Mouse (Mus musculus): ENCODE measurements around the gene Thnsl2. TPM values are rescaled to one million over a fixed set of nuclear protein-coding genes. Genes with fewer than 3 reads are reported as not detected.

Gene Thnsl2
- polyA plus RNA-seq (2012), result not detected in 2 replicates

DNA sequence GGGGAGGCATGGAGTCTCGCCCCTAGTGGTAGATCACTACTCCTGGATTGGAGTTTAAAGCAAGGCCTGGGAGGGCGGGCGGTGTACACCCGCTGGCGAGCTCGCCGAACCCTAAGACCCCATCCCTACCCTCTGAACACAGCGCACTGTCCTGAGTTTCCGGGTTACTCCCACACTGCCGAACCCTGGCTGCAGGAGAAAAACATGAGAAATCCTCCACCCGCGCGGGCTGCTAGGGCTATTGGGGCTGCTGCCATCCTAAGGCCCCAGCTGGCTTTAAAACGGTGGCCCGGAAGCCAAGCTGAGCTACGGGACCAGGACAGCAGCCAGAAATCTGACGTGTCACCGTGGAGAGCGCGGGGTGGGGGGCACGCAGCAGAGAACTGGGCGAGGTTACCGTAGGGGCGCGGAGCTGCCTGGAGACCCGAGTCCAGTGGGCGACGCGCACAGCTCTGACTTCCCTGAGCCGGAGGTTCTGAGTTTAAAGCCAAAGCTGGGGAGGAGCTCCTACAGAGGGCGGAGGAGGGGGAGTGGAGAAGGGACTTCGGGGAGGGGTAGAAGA, at the start of gene Thnsl2:
Thnsl2 (minus strand) TSS at position 546 of the 562 bp plus-strand sequence.
- no peak for TF ChIP-seq GATA1 (IDR thresholded peaks at IDR 0.05; ENCODE audit: low read length)

DNA sequence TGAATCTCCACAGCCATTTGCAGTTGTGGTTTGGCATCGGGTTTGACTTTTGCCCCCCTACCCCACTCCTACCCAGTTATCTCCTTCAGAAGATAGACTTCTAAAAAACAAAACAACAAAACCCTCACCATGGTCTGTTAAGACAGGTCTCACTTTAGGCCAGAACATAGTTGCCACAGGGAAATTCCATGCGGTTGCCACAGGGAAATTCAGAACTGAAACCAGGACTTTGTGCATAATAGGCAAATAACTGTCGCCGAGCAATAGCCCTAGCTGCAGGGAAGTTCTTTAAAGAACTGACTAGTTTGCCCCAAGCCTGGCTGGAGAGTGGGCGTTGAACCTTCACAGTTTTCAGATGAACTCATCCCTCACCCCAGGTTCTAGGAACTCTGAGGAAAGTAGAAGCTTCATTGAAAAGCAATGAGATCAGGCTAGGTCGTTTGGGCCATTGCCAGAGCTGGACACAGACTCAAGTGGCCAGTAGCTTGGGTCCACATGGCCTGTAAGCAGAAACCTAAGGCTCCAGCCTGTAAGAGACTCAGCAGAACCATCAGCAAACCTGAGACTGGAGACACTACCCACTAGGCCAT, 49.0 kb upstream of the Thnsl2 start:
- TF ChIP-seq GATA1 (IDR thresholded peaks at IDR 0.05; ENCODE audit: low read length), result no peak

DNA sequence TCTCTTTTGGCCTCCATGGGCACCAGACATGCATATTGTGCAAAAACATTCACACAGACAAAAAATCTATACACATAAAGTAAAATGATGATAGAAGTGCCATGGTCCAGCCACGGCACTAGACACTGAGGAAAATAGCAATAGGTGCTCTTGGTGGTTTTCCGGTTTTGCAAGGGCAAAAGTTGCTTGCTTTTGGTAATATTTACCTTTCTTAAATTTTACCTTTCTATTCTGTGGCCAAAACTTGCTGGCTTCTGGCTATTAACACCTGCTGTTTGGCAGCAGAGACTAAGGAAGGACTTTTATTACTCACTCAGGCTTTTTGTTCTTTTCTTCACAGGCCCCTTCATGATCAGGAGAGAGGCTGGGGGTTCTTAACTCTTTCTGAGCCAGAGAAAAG, 46.3 kb upstream of the Thnsl2 start:
- TF ChIP-seq GATA1 (IDR thresholded peaks at IDR 0.05; ENCODE audit: low read length), result no peak

DNA sequence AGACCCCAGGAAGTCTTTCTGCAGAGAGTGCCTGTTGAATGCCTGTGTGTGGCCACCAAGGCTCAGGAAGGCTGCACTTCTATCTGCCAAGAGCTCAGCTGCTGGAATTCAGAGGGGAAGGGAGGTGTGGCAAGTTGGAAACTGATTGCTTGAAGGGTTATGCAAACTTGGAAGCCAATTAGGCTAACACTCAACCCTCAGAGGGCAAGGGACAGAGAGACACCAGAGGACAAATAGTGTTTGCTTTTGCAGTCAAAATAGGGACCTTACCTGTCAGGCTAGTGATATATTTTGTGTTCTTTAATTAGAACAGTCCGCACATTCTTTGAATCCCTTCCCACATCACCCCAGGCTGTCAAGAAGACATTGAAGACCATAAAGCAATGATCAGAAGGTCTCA, 45.3 kb upstream of the Thnsl2 start:
- TF ChIP-seq GATA1 (IDR thresholded peaks at IDR 0.05; ENCODE audit: low read length), result no peak

DNA sequence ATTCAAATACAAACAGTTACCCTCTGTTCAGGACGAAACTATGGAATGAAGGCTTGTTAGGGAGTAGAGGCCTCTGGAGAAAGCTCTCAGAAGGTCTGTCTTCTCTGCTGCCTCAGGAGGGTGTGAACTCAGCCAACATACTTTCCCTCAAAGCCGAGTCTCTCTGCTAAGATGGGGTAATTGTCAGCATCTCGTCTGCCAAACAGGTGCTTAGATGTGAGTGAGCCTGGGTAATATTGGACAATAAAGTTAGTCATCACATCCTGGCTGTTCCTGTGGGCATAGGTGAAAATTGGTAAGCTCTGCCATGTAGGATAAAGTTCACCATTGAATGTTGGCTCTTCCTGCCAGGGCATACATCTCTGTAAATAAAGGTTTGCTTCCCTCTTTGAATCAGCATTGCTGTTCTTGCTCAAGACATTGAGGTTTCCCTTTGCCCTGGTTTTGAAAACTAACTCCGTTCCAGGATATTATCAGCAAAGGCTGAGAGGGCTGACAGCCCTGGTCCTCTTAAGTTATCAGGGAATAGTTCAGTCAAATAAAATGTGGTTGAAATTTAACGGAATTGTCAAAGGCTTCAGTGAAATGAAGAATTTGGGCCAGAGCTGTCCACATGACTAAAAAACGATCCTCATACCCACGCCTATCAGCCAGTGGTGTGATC, 40.8 kb upstream of the Thnsl2 start:
- TF ChIP-seq GATA1 (IDR thresholded peaks at IDR 0.05; ENCODE audit: low read length), result no peak

DNA sequence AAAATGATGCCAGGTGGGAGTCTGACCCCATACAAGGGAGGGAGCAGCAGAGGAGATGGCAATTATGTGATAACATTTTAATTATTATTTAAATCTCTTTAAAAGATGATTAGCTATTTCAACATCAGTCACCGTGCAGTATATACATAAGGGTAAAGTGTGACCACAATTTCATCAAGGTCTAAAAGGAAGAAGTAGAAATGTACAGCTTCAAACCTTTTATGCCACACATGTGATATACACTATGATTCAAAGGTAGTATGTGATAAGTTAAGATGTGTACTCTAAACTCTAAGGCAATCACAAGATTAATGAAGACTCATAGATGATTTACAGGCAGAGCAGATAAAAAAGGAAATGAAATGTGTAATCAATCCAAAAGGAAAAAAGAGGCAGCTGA, 36.4 kb upstream of the Thnsl2 start:
- no peak for TF ChIP-seq GATA1 (IDR thresholded peaks at IDR 0.05; ENCODE audit: low read length)

DNA sequence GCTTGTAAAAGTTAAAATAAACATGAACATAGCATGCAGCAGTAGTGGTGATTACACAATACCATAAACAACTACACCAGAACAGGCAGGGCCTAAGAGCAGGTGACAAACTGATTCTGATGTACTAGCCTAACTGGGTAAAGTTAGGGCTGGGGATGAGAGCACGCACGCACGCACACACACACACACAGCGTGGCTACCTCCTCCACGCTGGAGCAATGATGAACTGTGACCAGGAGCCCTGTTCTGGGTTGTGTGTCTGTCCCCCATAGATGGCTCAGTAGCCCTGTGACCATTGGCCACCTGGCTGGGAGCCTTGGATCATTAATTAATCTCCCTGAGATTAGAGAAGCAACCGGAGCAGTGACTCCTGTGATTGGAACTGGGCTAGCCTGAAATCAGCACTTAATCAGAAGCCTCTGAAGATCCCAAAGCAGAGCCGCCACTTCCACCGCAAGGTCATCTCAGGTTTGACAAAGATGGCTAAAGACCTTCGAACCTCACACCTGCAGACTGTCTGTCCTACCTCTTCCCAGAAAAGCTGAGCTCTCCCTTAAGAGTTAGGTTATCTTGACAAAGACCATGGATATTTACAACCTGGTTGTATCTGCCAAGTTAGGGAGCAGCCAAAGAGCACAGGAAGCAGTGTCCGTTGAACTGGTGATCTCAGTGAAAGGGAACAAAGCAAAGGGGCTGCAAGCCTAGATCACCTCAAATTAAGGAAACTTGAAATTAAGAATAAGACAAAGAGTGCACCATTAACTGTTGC, 28.8 kb upstream of the Thnsl2 start:
- TF ChIP-seq GATA1 (IDR thresholded peaks at IDR 0.05; ENCODE audit: low read length), result no peak

DNA sequence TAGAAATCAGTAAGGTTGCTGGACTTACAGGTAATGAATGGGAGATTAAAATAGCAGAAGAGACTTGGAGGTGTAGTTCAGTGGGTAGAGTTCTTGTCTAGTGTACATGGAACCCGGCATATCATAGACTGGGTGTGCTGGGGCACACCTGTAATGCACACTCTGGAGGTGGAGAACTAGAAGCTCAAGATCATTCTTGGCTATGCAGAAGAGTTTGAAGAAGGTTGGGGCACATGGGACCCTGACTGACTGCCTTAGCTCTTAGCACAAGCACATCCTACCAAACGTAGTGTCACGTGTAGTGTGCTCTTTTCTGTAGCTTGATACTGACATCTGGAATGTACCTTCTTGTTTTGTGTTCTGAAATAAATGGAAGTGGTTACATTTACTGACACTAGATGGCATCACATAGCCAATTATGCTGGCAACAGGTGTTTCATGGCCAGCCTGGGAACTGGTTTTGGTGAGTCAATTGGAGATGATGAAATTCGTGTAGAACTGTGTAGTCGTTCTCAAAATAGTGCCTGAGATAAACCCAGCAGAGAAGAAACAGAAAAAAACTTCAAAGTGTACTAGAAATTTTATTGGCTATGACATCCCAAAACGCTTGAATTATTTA, 22.4 kb upstream of the Thnsl2 start:
- no peak for TF ChIP-seq GATA1 (IDR thresholded peaks at IDR 0.05; ENCODE audit: low read length)

DNA sequence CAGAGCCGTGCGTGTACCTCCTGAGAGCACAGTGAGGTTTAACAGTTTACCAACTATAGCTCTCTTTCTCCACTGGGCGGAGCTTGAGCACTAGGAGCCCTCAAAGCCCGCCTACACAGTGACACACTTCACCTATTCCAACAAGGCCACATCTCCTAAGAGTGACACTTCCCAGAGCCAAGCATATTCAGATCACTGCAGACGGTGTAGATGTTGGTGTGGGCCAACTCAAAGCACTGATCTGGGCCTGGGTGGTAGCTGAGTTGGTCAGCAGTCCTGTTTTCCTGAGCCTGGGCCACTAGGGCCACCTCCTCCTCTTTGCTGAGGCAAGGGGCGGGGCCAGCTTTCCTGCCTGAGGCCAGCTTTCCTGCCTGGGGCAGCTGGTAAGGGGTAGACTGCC, 20.2 kb upstream of the Thnsl2 start:
- TF ChIP-seq GATA1 (IDR thresholded peaks at IDR 0.05; ENCODE audit: low read length), result no peak

DNA sequence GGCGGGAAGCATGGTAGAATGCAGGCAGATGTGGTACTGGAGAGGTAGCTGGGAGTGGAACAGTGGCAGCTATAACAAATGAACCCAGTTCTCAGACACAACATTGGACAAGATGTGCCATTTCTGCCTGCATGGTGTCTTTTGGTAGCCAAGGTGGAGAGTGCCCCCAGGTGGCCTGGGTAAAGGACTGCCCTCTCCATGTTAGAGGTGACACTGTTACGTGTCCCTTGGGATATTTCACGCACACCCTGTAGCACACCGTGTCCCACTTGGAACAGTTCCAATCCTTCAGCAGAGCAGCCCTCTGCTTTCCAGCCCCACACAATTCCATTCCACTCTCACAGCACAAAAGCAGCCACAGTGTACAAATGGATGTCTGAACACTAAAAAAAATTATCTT, 18.0 kb upstream of the Thnsl2 start:
- no peak for TF ChIP-seq GATA1 (IDR thresholded peaks at IDR 0.05; ENCODE audit: low read length)

DNA sequence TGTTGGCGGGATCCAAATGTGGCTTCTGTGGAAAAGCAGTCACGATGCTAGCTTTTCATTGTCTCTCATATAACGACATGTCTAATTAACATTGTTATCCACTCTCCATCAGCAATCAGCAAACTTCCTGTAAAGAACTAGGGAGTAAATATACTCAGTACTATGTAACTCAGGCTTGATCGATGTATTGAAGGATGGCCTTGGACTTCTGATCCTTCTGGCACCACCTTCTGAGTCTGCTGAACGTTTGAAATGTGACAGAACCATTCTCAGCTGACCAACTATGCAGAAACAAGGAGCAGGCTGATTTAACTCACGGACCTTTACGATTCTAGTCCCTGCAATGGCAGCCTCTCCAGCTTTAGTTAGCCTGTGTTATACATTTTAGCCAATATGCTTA, 17.1 kb upstream of the Thnsl2 start:
- TF ChIP-seq GATA1 (IDR thresholded peaks at IDR 0.05; ENCODE audit: low read length), result no peak

DNA sequence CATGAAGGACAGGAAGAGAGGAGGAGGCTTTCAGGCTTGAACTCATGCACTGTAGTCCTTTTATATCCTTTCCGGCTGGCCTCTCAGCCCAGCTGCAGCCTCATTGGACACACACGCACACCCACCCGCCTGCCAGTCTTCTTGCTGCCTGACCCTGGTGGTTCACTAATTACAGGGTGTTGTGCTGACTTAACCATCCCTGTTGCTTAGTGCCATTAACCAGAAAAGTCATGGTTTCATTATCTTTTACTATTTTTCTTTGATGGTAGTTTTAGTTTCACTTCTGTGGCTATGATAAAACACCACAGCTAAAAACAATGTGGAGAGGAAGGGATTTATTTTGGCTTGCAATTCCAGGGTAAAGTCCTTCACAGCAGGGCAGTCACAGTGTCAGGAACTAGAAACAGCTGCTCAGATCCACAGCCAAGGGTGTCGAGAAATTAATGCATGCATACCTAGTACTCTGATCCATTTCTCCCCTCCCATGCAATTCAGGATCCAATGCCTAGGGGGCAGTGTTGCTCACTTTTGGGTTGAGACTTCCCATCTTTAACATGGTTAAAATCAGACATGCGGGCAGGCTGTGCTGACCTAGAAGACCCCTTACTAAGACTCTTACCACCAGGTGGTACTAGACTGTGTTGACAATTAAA, 12.6 kb upstream of the Thnsl2 start:
- no peak for TF ChIP-seq GATA1 (IDR thresholded peaks at IDR 0.05; ENCODE audit: low read length)

DNA sequence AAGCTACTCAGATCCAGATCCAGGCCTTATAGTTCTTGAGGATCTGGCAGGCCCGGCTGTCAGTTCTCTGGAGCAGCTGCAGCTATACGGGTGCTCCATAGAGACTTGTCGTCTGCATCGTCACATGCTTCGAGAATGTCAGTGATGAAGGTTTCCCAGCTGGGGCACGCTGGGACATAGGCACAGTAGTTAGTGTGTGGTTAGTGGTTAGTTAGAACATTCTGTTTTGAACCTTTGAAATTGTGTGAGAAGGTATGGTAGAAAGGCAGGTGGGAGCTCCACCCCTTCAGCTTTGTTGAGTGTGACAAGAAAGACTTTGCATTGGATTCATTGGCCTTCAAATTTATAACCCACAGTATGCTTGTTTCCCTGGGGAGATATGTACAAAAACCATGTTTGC, 10.6 kb upstream of the Thnsl2 start:
- no peak for TF ChIP-seq GATA1 (IDR thresholded peaks at IDR 0.05; ENCODE audit: low read length)

DNA sequence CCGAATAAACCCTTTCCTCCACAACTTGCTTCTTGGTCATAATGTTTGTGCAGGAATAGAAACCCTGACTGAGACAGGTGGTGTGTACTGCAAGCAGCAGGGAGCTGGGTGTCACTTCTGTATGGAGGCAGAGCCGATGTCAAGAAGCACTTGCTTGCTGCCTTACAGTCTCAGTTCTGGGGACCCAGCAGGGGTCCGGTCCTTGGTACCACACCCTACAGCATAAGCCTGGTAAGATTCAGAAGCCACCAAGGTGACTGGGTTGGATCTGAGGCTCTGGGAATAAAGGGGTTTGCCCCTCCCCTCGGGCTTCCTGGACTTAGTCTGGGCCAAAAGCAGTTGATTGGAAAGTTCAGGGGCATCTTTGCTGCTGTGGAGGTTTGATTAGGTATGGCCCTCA, 9.2 kb upstream of the Thnsl2 start:
- TF ChIP-seq GATA1 (IDR thresholded peaks at IDR 0.05; ENCODE audit: low read length), result no peak

DNA sequence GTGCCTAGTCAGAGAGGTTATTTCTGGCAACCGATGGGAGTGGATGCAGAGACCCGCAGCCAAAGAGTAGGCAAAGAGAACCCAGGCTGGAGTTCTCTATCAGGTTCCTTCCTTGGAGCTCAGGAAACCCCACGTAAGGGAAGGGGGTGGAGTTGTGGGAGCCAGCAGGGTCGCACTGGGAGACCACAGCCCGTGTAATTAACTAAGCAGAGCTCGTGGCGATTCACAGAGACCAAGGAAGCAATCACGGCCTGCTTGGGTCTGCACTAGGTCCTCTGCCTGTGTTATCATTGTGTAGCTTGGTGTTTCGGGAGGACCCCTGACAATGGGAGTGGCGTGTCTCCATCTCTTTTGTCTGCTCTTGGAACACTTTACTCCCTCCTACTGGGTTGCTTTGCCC, 6.9 kb upstream of the Thnsl2 start:
- TF ChIP-seq GATA1 (IDR thresholded peaks at IDR 0.05; ENCODE audit: low read length), result no peak
